Mouse (Mus musculus): ENCODE measurements around the gene Lrrc27. TPM values are rescaled to one million over a fixed set of nuclear protein-coding genes. Genes with fewer than 3 reads are reported as not detected.

Gene Lrrc27
- polyA plus RNA-seq, 1 experiment from 2014 or later = 3.4 TPM

DNA sequence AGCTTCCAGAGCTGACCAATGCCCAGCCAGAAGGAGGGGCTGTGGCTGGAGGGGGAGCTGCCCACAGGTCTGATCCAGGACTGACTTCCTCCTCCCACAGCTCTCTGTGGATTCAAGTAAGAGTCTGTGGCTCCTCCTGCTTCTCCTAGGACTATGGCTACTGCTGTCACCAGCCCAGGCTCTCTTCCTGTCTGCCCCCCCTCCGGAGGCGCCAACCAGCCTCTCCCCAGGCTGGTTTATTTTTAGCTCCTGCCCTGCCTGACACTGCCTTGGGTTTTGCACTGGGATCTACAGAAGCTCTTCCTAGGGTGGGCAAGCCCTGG is 60.6 kb downstream of the Lrrc27 start:
- no peaks in the 10 kb centered on the region; the same call in 1 of the 2 replicates for H3K36me3 ChIP-seq (ENCODE audit: insufficient read depth)
- no peak overlapping the region for H3K9ac ChIP-seq
- ATAC-seq (ENCODE audit: insufficient read depth) (peak; percentile 83), DNase-seq (peak; percentile 79)
- H3K4me3 ChIP-seq (ENCODE audit: low read depth, low read length) = no peak overlapping the region
- TF ChIP-seq CTCF (IDR thresholded peaks at IDR 0.05; ENCODE audit: low read depth) = no peak
- no peak overlapping the region for H3K4me2 ChIP-seq
- no peaks in the 10 kb centered on the region for H3K9me3 ChIP-seq (ENCODE audit: low read depth, low read length)
- WGBS = 12% methylated on average over 2 of the region's 2 CpGs
- H3K27me3 ChIP-seq (ENCODE audit: insufficient read depth, low read length) = no peaks in the 10 kb centered on the region
- peak overlapping the region; percentile 77 for H3K27ac ChIP-seq (ENCODE audit: low read depth)
- H3K4me1 ChIP-seq (ENCODE audit: insufficient read depth) = peaks cover 18% of the 10 kb centered on the region

DNA sequence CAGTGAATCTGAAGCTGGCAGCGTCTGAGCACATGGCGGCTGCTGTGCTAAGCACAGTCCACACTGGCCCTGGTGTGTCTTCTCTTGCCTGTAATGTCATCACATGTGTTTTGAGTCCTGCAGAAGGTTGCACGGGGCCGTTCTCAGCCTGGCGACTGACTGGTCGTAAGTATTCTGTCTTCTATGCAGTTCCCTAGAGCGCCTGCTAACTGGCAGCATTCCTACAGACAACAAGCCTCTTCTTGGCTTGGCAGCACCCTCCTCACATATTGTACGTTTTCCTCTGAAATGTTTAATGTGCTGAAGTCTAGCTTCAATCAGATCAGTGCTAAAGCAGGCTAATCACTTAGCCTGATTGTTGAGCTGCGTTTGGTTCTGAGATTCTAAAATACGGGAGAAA is 62.8 kb downstream of the Lrrc27 start:
- DNase-seq = no peak
- no peak for TF ChIP-seq CTCF (IDR thresholded peaks at IDR 0.05; ENCODE audit: low read depth)
- Histone ChIP-seq H3K36me3 (ENCODE audit: insufficient read depth) (no peaks in the 10 kb centered on the region), H3K9me3 (ENCODE audit: low read depth, low read length) (no peaks in the 10 kb centered on the region), H3K4me3 (ENCODE audit: low read depth, low read length) (no peak overlapping the region), H3K27me3 (ENCODE audit: insufficient read depth, low read length) (no peaks in the 10 kb centered on the region), H3K27ac (ENCODE audit: low read depth) (no peak overlapping the region; the same call in 1 of the 2 replicates), H3K9ac (no peak overlapping the region), H3K4me1 (ENCODE audit: insufficient read depth) (peaks cover 18% of the 10 kb centered on the region), H3K4me2 (no peak overlapping the region)
- ATAC-seq (ENCODE audit: insufficient read depth) = no peak
- 55% methylated on average over 10 of the region's 10 CpGs for WGBS

DNA sequence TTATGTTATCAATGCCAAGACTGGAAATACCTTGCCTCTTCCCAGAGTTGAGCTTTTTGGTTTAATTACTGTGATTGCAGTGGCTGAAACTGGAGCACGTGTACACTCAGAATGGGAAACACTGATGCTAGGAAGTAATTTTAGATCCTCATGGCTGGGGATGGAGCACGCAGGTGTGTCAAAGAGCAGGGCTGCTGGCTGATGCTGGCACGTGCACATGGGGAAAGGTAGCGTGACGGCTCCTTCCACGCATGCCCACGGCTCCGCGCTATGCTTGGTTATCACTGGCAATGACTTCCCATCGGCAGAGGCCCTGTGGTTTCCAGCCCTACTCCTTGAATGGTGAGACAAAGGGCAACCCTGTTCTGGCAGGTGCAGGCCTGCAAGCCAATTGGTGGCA is 63.4 kb downstream of the Lrrc27 start:
- H3K4me3 ChIP-seq (ENCODE audit: low read depth, low read length) = no peak overlapping the region
- no peak overlapping the region for H3K27ac ChIP-seq (ENCODE audit: low read depth)
- H3K9ac ChIP-seq = no peak overlapping the region
- no peaks in the 10 kb centered on the region for H3K36me3 ChIP-seq (ENCODE audit: insufficient read depth)
- no peak for TF ChIP-seq CTCF (IDR thresholded peaks at IDR 0.05; ENCODE audit: low read depth)
- no peak overlapping the region for H3K4me2 ChIP-seq
- H3K9me3 ChIP-seq (ENCODE audit: low read depth, low read length) = no peaks in the 10 kb centered on the region
- no peaks in the 10 kb centered on the region for H3K27me3 ChIP-seq (ENCODE audit: insufficient read depth, low read length)
- DNase-seq (no peak), ATAC-seq (ENCODE audit: insufficient read depth) (no peak)
- peaks cover 18% of the 10 kb centered on the region for H3K4me1 ChIP-seq (ENCODE audit: insufficient read depth)
- 88% methylated on average over 10 of the region's 10 CpGs for WGBS

DNA sequence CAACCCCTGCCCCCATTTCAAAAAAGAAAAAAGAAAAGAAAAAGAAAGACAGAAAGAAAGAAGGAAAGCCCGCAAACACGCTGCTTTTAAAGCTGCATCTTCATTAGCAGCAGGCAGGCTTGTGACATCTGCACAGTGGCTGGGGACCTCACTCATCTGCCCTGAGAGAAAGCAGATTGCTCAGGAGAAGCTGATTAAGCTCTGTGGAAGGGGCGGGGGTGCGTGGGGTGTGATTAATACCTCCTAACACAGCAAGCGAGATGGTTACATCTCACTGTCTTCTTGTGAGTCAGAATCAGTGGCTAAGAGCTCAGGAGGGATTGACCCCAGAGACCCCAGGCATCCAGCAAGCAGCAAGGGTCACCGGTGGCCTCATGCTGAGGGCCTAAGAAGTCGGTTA is 64.7 kb downstream of the Lrrc27 start:
- no peak for ATAC-seq (ENCODE audit: insufficient read depth)
- TF ChIP-seq CTCF (IDR thresholded peaks at IDR 0.05; ENCODE audit: low read depth) = no peak
- H3K36me3 ChIP-seq (ENCODE audit: insufficient read depth) = no peaks in the 10 kb centered on the region
- no peak overlapping the region for H3K9ac ChIP-seq
- H3K4me3 ChIP-seq (ENCODE audit: low read depth, low read length) = no peak overlapping the region
- no peak overlapping the region for H3K4me2 ChIP-seq
- H3K9me3 ChIP-seq (ENCODE audit: low read depth, low read length) = no peaks in the 10 kb centered on the region
- H3K4me1 ChIP-seq (ENCODE audit: insufficient read depth) = peaks cover 18% of the 10 kb centered on the region
- H3K27me3 ChIP-seq (ENCODE audit: insufficient read depth, low read length) = no peaks in the 10 kb centered on the region
- DNase-seq = no peak
- no peak overlapping the region for H3K27ac ChIP-seq (ENCODE audit: low read depth)
- 80% methylated on average over 7 of the region's 7 CpGs for WGBS

DNA sequence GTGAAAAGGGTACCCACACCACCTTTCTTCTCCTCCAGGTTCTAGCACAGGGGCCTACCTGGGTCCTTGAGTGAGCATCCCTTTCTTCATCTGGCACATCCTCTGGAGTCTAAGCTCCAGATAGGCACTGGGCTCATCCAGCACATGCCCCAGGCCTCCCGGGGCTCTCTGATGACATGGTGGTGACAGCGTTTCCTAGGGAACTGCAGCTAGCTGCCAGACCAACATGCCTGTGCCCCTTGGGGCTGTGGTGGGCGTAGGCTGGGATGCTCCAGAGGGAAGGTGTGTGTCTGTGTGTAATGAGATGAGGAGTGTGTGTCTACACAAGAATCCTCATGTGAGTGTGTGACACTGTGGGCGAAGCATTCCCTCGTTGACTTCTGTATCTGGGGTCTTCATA is 66.8 kb downstream of the Lrrc27 start:
- 72% methylated on average over 5 of the region's 5 CpGs for WGBS
- no peak overlapping the region for H3K27ac ChIP-seq (ENCODE audit: low read depth)
- no peak overlapping the region for H3K4me2 ChIP-seq
- no peaks in the 10 kb centered on the region for H3K27me3 ChIP-seq (ENCODE audit: insufficient read depth, low read length)
- no peaks in the 10 kb centered on the region for H3K9me3 ChIP-seq (ENCODE audit: low read depth, low read length)
- no peak overlapping the region for H3K4me3 ChIP-seq (ENCODE audit: low read depth, low read length)
- TF ChIP-seq CTCF (IDR thresholded peaks at IDR 0.05; ENCODE audit: low read depth) = no peak
- H3K9ac ChIP-seq = no peak overlapping the region
- H3K36me3 ChIP-seq (ENCODE audit: insufficient read depth) = no peaks in the 10 kb centered on the region
- ATAC-seq (ENCODE audit: insufficient read depth) (no peak), DNase-seq (no peak)
- peaks cover 4% of the 10 kb centered on the region; the same call in 1 of the 2 replicates for H3K4me1 ChIP-seq (ENCODE audit: insufficient read depth)

DNA sequence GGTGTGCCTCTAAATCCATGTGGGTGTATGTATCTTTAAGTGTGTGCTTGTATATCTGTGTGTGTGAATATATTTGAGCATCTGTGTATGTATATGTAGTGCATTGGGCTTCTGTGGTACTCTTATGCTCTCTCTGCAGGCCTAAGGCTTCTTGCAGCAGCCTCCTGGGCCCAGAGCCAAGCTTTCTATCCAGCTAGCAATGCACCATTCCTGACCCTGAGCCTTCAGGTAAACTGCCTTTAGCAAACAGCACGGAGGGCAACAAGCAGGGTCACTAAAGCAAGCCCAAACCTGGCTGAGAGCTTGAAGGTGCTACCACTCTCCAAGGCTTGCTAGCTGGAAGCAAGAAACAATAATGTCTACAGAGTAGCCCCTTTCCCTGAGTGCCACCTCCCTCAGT is 67.3 kb downstream of the Lrrc27 start:
- Histone ChIP-seq H3K4me2 (no peak overlapping the region), H3K9me3 (ENCODE audit: low read depth, low read length) (no peaks in the 10 kb centered on the region), H3K36me3 (ENCODE audit: insufficient read depth) (no peaks in the 10 kb centered on the region), H3K4me3 (ENCODE audit: low read depth, low read length) (no peak overlapping the region), H3K4me1 (ENCODE audit: insufficient read depth) (peaks cover 4% of the 10 kb centered on the region; the same call in 1 of the 2 replicates), H3K9ac (no peak overlapping the region), H3K27ac (ENCODE audit: low read depth) (peak overlapping the region; percentile 25; the same call in 1 of the 2 replicates), H3K27me3 (ENCODE audit: insufficient read depth, low read length) (no peaks in the 10 kb centered on the region)
- DNase-seq = no peak
- peak; percentile 21; the same call in 1 of the 2 replicates for ATAC-seq (ENCODE audit: insufficient read depth)
- TF ChIP-seq CTCF (IDR thresholded peaks at IDR 0.05; ENCODE audit: low read depth) = no peak
- 32% methylated on average over 1 of the region's 1 CpGs for WGBS

DNA sequence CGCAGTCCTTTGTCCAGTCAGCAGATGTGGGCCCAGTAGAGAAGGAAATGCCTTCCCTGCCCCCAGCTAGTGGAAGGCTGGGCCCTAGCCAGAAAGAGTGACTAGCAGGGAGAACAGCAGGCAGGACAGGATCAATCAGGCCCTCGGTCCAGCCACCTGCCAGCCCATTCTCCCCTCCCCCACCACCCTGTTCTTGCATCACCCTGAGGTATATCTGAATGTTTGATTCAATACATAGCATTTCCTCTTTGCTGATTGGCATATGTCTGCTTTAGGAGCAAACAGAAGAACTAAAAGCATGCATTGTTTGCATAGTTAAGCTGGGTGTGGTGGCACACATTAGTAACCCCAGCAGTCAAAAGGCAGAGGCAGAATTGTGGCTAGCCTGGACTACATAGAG is 68.4 kb downstream of the Lrrc27 start:
- H3K4me1 ChIP-seq (ENCODE audit: insufficient read depth) = peaks cover 4% of the 10 kb centered on the region; the same call in 1 of the 2 replicates
- H3K27ac ChIP-seq (ENCODE audit: low read depth) = peak overlapping the region; percentile 25
- 36% methylated on average over 2 of the region's 2 CpGs for WGBS
- no peaks in the 10 kb centered on the region for H3K27me3 ChIP-seq (ENCODE audit: insufficient read depth, low read length)
- no peak overlapping the region for H3K4me3 ChIP-seq (ENCODE audit: low read depth, low read length)
- ATAC-seq (ENCODE audit: insufficient read depth) (no peak), DNase-seq (no peak)
- H3K9me3 ChIP-seq (ENCODE audit: low read depth, low read length) = no peaks in the 10 kb centered on the region
- TF ChIP-seq CTCF (IDR thresholded peaks at IDR 0.05; ENCODE audit: low read depth) = no peak
- H3K36me3 ChIP-seq (ENCODE audit: insufficient read depth) = no peaks in the 10 kb centered on the region
- no peak overlapping the region for H3K9ac ChIP-seq
- no peak overlapping the region for H3K4me2 ChIP-seq

DNA sequence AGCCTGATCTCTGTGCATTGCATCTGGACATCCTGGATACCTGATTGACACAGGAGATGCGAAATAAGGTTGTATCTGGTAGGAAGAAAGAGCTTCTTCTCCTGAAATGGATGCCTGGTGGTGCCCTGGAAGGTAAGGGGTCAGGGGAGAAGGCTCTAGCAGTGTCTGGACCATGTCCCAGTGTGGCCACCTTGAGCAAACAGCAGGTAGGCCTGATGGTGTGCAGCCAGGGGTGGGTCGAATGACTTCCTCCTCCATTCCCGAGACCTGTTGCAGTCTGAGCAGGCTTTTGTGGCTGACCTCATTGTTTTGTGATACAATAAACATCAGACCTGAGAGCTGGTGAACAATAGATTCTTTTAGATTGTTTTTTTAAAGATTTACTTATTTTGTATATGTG is 69.2 kb downstream of the Lrrc27 start:
- H3K36me3 ChIP-seq (ENCODE audit: insufficient read depth) = no peaks in the 10 kb centered on the region
- no peaks in the 10 kb centered on the region for H3K27me3 ChIP-seq (ENCODE audit: insufficient read depth, low read length)
- H3K4me1 ChIP-seq (ENCODE audit: insufficient read depth) = peaks cover 4% of the 10 kb centered on the region; the same call in 1 of the 2 replicates
- no peak overlapping the region for H3K4me3 ChIP-seq (ENCODE audit: low read depth, low read length)
- WGBS = 80% methylated on average over 3 of the region's 3 CpGs
- DNase-seq = no peak
- no peak overlapping the region for H3K9ac ChIP-seq
- ATAC-seq (ENCODE audit: insufficient read depth) = no peak
- no peak for TF ChIP-seq CTCF (IDR thresholded peaks at IDR 0.05; ENCODE audit: low read depth)
- H3K9me3 ChIP-seq (ENCODE audit: low read depth, low read length) = no peaks in the 10 kb centered on the region
- H3K4me2 ChIP-seq = no peak overlapping the region
- no peak overlapping the region for H3K27ac ChIP-seq (ENCODE audit: low read depth)

Data from lung, embryonic 14.5 days (tissue).